ENCODE assay signal across 31 mouse cellular contexts in the genomic region with DNA sequence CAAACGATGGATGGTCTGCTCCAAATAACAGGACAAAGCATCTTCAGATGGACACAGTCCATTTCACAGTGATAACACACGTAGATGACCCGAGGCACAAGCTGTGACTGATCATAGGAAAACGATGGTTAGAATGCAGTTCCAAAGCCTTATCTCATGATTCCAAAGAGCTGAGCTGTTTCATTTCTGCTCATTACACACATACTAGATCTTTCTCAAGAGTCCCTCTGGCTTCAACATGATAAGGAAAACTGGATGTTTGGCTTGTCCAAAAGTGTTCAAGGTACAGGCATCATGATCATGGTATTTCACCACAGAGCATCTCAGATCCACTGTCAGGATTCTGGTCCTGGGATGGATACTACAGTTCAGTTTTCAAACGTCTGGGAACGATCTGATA.
"Had no signal": no experiment of that assay in that cellular context is flagged by ENCODE, and none has a peak within 500 bp of the region (broad histone marks: within the 10 kb centered on the region; RNA-seq: fewer than 3 reads in every experiment).

No protein-coding gene starts in this region.

- H3K4me3 ChIP-seq: limb, embryonic 10.5 days; limb, embryonic 12.5 days; limb, embryonic 13.5 days; limb, embryonic 15.5 days; liver, embryonic 12.5 days; liver, embryonic 13.5 days; liver, embryonic 15.5 days; lung, embryonic 15.5 days; megakaryocyte, embryonic 14.5 days; midbrain, embryonic 10.5 days; midbrain, embryonic 12.5 days; midbrain, embryonic 13.5 days; midbrain, embryonic 15.5 days; myocyte had no signal

- H3K4me2 ChIP-seq: limb, embryonic 12.5 days; limb, embryonic 13.5 days; limb, embryonic 15.5 days; liver, embryonic 11.5 days; liver, embryonic 12.5 days; liver, embryonic 13.5 days; liver, embryonic 15.5 days; lung, embryonic 14.5 days; lung, embryonic 15.5 days; midbrain, embryonic 11.5 days; midbrain, embryonic 12.5 days; midbrain, embryonic 13.5 days; midbrain, embryonic 15.5 days had no signal

- DNase-seq: left cerebral cortex, postnatal 4 days; liver; liver, embryonic 13.5 days; liver, postnatal 0 days; lung, adult 18-20 months; lung, adult 2 months; lung, embryonic 14.5 days; lung, postnatal 10 days; lung, postnatal 14 days; lung, postnatal 36 days; lung, postnatal 4 days; midbrain, embryonic 14.5 days had no signal

- H3K9ac ChIP-seq: limb, embryonic 12.5 days; limb, embryonic 13.5 days; limb, embryonic 15.5 days; liver, embryonic 12.5 days; liver, embryonic 13.5 days; liver, embryonic 14.5 days; liver, embryonic 15.5 days; liver, postnatal 0 days; lung, embryonic 14.5 days; lung, embryonic 15.5 days; midbrain, embryonic 12.5 days; midbrain, embryonic 13.5 days; midbrain, embryonic 15.5 days had no signal

- ATAC-seq: liver, embryonic 12.5 days; liver, postnatal 0 days; lung, postnatal 0 days; midbrain, embryonic 13.5 days; midbrain, embryonic 15.5 days; midbrain, embryonic 16.5 days had no signal

- H3K9me3 ChIP-seq: limb, embryonic 10.5 days; limb, embryonic 12.5 days; limb, embryonic 13.5 days; limb, embryonic 15.5 days; liver, embryonic 12.5 days; liver, embryonic 13.5 days; liver, embryonic 15.5 days; lung, embryonic 15.5 days; megakaryocyte, embryonic 14.5 days; midbrain, embryonic 10.5 days; midbrain, embryonic 12.5 days; midbrain, embryonic 13.5 days; midbrain, embryonic 15.5 days had no signal

- H3K27ac ChIP-seq: limb, embryonic 10.5 days; limb, embryonic 12.5 days; limb, embryonic 13.5 days; limb, embryonic 15.5 days; liver, embryonic 12.5 days; liver, embryonic 13.5 days; liver, embryonic 14.5 days; liver, embryonic 15.5 days; lung, embryonic 15.5 days; macrophage; midbrain, embryonic 10.5 days; midbrain, embryonic 12.5 days; midbrain, embryonic 13.5 days; midbrain, embryonic 15.5 days had no signal

- H3K27me3 ChIP-seq: limb, embryonic 12.5 days; limb, embryonic 13.5 days; limb, embryonic 15.5 days; liver, embryonic 12.5 days; liver, embryonic 13.5 days; liver, embryonic 15.5 days; lung, embryonic 15.5 days; megakaryocyte, embryonic 14.5 days; midbrain, embryonic 12.5 days; midbrain, embryonic 13.5 days; midbrain, embryonic 15.5 days had no signal
